Mouse (Mus musculus) megakaryocyte progenitor cell, adult 5-6 weeks (primary cell): ENCODE measurements around the gene Vmn2r91. TPM values are rescaled to one million over a fixed set of nuclear protein-coding genes. Genes with fewer than 3 reads are reported as not detected.
"Not testable (repeated sequence)": the region's sequence is repeated elsewhere in the genome, so short reads cannot be mapped to it uniquely, and the experiment has no call there.

Source experiments
- ATAC-seq: replicated peaks from 2 replicates; pipeline ENCODE4 v1.8.0; 2016; ENCODE audit warnings: mild to moderate bottlenecking, moderate TSS enrichment, inconsistent platforms; ENCODE audit not compliant: poor library complexity
- total RNA-seq, 2 experiments: library from RNA; stranded (forward) in 1 of 2; stranded (reverse) in 1 of 2; fragments of 157-497, 149-512 nt in 1 of 2; fragments of 200-1000 nt in 1 of 2; gene quantifications; 2 replicates each; pipeline versions ENCODE4 v1.2.3 to v1.2.4; 2015 to 2017

The Vmn2r91 gene
- total RNA-seq (2015) (not detected in 2 replicates), total RNA-seq (2017) (not detected in 2 replicates)

DNA sequence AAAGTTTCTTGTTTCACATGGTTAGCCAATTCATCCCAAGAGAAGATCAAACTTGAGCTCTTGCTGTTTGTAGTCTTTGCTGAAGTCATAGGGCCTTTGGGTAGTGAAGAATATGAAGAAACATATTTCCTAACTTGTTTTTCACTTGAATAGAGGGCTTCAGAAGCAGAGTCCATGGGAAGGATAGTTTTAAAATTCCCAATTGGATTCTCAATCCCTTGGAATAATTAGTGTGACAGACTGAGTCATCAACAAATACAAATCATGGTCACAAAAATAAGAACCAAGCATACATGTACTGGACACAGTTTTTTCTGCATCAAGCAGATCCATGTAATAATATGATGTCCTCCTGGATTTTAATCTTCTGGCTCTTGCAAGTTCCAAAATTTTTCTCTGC is at the start of gene Vmn2r91:
TSS of gene Vmn2r91 (plus strand) at position 301 of the 400 bp plus-strand sequence.
- not testable (repeated sequence) for ATAC-seq

- no peak for ATAC-seq
Measured at GRCm38 (mm10) chr17:18049124-18049523, 35.7 kb upstream of the Vmn2r91 start, which contains the start of gene Vmn2r124. Gene Vmn2r124, plus strand, starts transcription at chr17:18049424.

GRCm38 (mm10) chr17:18095626-18096025 is 10.8 kb downstream of the Vmn2r91 start:
- not testable (repeated sequence) for ATAC-seq

- ATAC-seq: not testable (repeated sequence)
Measured at GRCm38 (mm10) chr17:18102265-18102664, 17.4 kb downstream of the Vmn2r91 start.

GRCm38 (mm10) chr17:18151587-18151986 is 66.8 kb downstream of the Vmn2r91 start, which contains the start of gene Vmn2r92:
Gene Vmn2r92, plus strand, starts transcription at chr17:18151887.
- not testable (repeated sequence) for ATAC-seq

GRCm38 (mm10) chr17:18161194-18161593 is 76.4 kb downstream of the Vmn2r91 start:
- not testable (repeated sequence) for ATAC-seq

Other genes with a start within 250 kb of the Vmn2r91 start
- gene Has1, start 229.8 kb upstream of the Vmn2r91 start, total RNA-seq (2015): not detected in 2 replicates
- not detected in 2 replicates for gene Has1, start 229.8 kb upstream of the Vmn2r91 start, total RNA-seq (2017)
- 1.8 and 2.3 TPM in 2 replicates for gene Fpr1, start 201.1 kb upstream of the Vmn2r91 start, total RNA-seq (2015)
- 1.4 and 1.5 TPM in 2 replicates for gene Fpr1, start 201.1 kb upstream of the Vmn2r91 start, total RNA-seq (2017)
- 12.1 and 17.4 TPM in 2 replicates for gene Fpr2, start 197.2 kb upstream of the Vmn2r91 start, total RNA-seq (2015)
- 3.3 and 4.9 TPM in 2 replicates for gene Fpr2, start 197.2 kb upstream of the Vmn2r91 start, total RNA-seq (2017)
- gene Fpr3, start 197.2 kb upstream of the Vmn2r91 start, total RNA-seq (2015): not detected in 2 replicates
- gene Fpr3, start 197.2 kb upstream of the Vmn2r91 start, total RNA-seq (2017): not detected in 2 replicates
- not detected in 2 replicates for gene Fpr-rs4, start 63.3 kb upstream of the Vmn2r91 start, total RNA-seq (2015)
- gene Fpr-rs4, start 63.3 kb upstream of the Vmn2r91 start, total RNA-seq (2017): not detected in 2 replicates
- not detected in 2 replicates for gene Vmn2r124, start 35.6 kb upstream of the Vmn2r91 start, total RNA-seq (2015)
- not detected in 2 replicates for gene Vmn2r124, start 35.6 kb upstream of the Vmn2r91 start, total RNA-seq (2017)
- gene Vmn2r92, start 66.9 kb downstream of the Vmn2r91 start, total RNA-seq (2015): not detected in 2 replicates
- not detected in 2 replicates for gene Vmn2r92, start 66.9 kb downstream of the Vmn2r91 start, total RNA-seq (2017)
- not detected in 2 replicates for gene Vmn2r94, start 192.7 kb downstream of the Vmn2r91 start, total RNA-seq (2015)
- not detected in 2 replicates for gene Vmn2r94, start 192.7 kb downstream of the Vmn2r91 start, total RNA-seq (2017)
- gene Vmn2r93, start 213.1 kb downstream of the Vmn2r91 start, total RNA-seq (2015): not detected in 2 replicates
- gene Vmn2r93, start 213.1 kb downstream of the Vmn2r91 start, total RNA-seq (2017): not detected in 2 replicates